Mouse (Mus musculus): ENCODE data around the gene Olfr46. TPM values are rescaled to one million over a fixed set of nuclear protein-coding genes. Genes with fewer than 3 reads are reported as not detected.

Gene Olfr46
- not detected for total RNA-seq (2023)

DNA sequence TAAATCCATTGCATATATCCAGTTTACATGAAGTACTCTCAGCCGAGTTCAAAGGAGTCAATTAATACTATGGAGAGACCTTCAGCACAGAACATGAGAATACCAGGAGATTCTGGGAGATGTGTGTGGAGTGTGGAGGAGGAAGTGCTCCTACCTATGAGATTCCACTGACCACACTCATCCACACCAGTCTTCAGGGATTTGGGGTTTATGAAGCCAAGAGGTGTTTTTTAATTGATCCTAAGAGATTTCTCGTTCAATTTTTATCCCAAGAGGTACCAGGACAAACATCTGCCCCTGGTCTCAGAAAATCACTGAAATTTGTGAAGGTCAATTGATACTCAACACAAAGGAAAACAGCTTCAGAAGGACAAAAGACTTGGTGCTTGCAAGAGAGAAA, at the start of gene Olfr46:
Gene Olfr46 (plus strand): TSS at position 301 of the 400 bp plus-strand sequence.

DNA sequence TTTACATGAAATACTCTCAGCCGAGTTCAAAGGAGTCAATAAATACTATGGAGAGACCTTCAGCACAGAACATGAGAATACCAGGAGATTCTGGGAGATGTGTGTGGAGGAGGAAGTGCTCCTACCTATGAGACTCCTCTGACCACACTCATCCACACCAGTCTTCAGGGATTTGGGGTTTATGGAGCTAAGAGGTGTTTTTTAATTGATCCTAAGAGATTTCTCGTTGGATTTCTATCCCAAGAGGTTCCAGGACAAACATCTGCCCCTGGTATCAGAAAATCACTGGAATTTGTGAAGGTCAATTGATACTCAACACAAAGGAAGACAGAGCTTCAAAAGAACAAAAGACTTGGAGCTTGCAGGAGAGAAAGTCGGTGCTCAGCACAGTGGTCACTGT, 33.5 kb upstream of the Olfr46 start, which contains the start of gene Olfr538:
Gene Olfr538 (plus strand): TSS at position 301 of the 400 bp plus-strand sequence.

DNA sequence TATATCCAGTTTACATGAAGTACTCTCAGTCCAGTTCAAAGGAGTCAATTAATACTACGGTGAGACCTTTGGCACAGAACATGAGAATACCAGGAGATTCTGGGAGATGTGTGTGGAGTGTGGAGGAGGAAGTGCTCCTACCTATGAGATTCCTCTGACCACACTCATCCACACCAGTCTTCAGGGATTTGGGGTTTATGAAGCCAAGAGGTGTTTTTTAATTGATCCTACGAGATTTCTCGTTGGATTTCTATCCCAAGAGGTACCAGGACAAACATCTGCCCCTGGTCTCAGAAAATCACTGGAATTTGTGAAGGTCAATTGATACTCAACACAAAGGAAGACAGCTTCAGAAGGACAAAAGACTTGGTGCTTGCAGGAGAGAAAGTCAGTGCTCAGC, 27.6 kb downstream of the Olfr46 start, which contains the start of gene Olfr61:
Gene Olfr61 (plus strand): TSS at position 301 of the 400 bp plus-strand sequence.

DNA sequence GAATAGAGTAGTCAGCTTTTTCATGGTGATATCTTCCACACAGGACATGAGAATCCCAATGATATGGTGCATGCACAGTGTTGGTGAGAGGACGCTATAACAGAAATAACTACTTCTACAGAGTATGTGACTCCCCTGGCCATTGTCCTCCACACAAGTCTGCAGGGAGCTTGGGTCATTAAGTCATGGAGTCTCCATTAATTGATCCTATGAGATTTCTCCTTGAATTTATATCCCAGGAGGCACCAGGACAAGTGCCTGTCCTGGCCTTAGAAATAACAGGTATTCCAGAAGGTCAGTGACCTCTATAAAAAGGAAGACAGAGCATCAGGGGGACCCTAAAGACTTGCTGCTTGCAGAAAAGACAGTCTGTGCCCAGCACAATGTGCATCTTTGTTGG, 45.1 kb downstream of the Olfr46 start, which contains the start of gene Olfr53:
Gene Olfr53 (plus strand): TSS at position 301 of the 400 bp plus-strand sequence.

DNA sequence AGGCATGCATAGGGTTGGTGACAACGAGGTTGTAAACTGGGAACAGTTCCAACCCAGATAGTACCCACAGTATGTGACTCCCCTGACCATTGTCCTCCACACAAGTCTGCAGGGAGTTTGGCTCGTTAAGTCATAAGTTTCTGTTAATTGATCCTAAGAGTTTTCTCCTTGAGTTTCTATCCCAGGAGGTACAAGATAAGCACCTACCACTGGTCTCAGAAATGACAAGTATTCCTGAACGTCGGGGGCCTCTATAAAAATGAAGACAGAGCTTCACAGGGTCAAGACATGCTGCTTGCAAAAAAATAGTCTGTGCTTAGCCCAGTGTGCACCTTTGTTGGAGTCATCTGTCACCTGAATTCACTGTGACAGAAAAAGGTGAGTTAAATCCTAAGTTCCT, 58.6 kb downstream of the Olfr46 start, which contains the start of gene Olfr539:
Gene Olfr539 (plus strand): TSS at position 301 of the 400 bp plus-strand sequence.

Other genes starting within 250 kb of the Olfr46 start
- not detected for gene Olfr60, start 239.6 kb upstream of the Olfr46 start, total RNA-seq (2023)
- not detected for gene Olfr530, start 224.9 kb upstream of the Olfr46 start, total RNA-seq (2023)
- gene Olfr531, start 198.4 kb upstream of the Olfr46 start, total RNA-seq (2023) = not detected
- gene Olfr532, start 179.6 kb upstream of the Olfr46 start, total RNA-seq (2023) = not detected
- not detected for gene Olfr533, start 137.9 kb upstream of the Olfr46 start, total RNA-seq (2023)
- not detected for gene Olfr535, start 117.1 kb upstream of the Olfr46 start, total RNA-seq (2023)
- gene Olfr536, start 93.9 kb upstream of the Olfr46 start, total RNA-seq (2023) = not detected
- gene Olfr538, start 33.4 kb upstream of the Olfr46 start, total RNA-seq (2023) = not detected
- not detected for gene Olfr61, start 27.7 kb downstream of the Olfr46 start, total RNA-seq (2023)
- gene Olfr53, start 45.2 kb downstream of the Olfr46 start, total RNA-seq (2023) = not detected
- not detected for gene Olfr539, start 58.7 kb downstream of the Olfr46 start, total RNA-seq (2023)
- not detected for gene Olfr45, start 80.7 kb downstream of the Olfr46 start, total RNA-seq (2023)
- not detected for gene Olfr541, start 96.0 kb downstream of the Olfr46 start, total RNA-seq (2023)
- gene Cyp2e1, start 162.5 kb downstream of the Olfr46 start, total RNA-seq (2023) = not detected
- not detected for gene Syce1, start 186.6 kb downstream of the Olfr46 start, total RNA-seq (2023)
- not detected for gene Zfp941, start 220.9 kb downstream of the Olfr46 start, total RNA-seq (2023)
- gene Urah, start 233.7 kb downstream of the Olfr46 start, total RNA-seq (2023) = not detected
- gene Scgb1c1, start 244.3 kb downstream of the Olfr46 start, total RNA-seq (2023) = not detected
- not detected for gene Odf3, start 246.5 kb downstream of the Olfr46 start, total RNA-seq (2023)

Data from CD4-positive naive resting alpha-beta T cell, adult 57 days (primary cell).